Mouse (Mus musculus) heart, adult 11 months (tissue): ENCODE results near the gene Dchs2.
A peak's percentile ranks its signal among the peaks of the same experiment; 100 is the strongest.

Experiments used
- DNase-seq: peaks from one replicate; pipeline ENCODE4 v3.0.0; 2022

Dchs2 gene

DNA sequence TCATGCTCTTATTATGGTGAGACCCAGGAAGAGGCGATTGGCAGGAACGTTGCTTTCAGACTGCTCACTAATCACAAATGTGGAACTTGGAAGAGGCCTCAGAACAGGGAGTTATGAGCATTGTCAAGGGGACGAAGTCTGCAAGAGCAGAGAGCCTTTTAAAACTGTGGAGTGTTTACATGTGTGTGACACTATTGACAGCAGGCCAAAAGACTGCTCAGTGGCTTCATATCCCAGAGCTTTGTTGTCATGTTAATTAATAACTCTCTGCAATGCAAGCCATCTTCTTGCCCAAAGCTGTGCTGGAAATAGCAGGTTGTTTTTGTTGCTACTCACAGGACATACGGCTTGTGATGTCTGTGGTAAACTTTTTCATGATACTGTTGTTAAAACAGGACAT lies 27.9 kb downstream of the Dchs2 start:
- DNase-seq = peak; percentile 93

GRCm38 (mm10) chr3:83156165-83156564 lies 28.4 kb downstream of the Dchs2 start:
- DNase-seq = no peak

GRCm38 (mm10) chr3:83161542-83162231 lies 33.9 kb downstream of the Dchs2 start:
- peak; percentile 89 for DNase-seq

- DNase-seq = no peak
Measured at GRCm38 (mm10) chr3:83163676-83164075, 35.9 kb downstream of the Dchs2 start.

DNA sequence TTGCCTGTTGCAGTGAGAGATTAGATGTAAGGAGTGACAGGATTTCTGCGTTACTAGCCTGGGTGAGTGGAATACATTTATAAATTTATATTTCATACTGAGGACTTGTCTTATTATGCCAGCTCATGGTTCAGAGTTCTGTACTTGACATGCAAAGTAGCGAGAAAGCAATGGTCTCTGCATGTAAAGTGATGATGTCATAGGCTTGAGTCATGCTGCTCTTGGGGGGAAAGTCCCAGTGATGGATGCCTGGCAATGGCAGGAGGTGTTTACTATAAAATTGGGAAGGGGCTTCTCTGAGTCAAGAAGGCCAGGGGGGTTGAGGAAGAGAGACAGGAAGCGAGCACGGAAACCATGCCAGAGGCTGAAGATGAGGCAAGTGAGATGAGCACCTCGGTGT lies 57.8 kb downstream of the Dchs2 start:
- peak; percentile 46 for DNase-seq

DNA sequence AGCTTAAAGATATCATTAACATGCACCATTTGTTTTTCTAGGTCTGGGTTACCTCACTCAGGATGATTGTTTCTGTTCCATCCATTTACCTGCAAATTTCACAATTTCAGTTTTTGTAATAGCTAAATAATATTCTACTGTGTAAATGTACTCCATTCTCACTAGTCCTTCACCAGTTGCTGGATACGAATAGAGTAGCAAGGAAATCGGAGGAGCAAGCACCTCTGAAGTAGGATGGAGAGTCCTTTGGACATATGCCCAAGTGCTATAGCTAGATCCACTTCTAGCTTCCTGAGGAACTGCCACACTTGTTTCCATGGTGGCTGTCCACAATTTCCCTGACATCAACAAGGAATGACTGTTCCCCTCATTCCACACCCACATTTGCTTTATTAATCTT lies 63.5 kb downstream of the Dchs2 start:
- peak; percentile 37 for DNase-seq

DNA sequence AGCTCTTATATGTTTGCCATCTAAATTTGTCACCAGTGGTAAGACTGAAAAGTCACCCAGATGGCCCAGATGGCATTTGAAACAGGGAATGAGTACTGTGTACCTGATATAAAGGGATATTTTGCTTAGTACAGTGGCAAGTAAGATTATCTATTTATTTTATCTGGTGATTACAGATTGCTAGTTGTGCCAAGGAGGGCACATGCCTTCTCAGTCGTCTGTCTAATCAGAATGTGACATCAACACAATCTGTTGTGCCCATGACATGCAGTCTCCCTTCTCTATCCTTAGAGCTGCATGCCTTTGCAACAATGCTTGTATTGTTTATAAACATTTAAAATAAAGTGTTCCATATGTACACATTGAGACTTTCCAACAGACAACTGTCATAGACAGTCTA lies 64.7 kb downstream of the Dchs2 start:
- DNase-seq = no peak

- DNase-seq = no peak
Measured at GRCm38 (mm10) chr3:83194911-83195310, 67.2 kb downstream of the Dchs2 start.

DNA sequence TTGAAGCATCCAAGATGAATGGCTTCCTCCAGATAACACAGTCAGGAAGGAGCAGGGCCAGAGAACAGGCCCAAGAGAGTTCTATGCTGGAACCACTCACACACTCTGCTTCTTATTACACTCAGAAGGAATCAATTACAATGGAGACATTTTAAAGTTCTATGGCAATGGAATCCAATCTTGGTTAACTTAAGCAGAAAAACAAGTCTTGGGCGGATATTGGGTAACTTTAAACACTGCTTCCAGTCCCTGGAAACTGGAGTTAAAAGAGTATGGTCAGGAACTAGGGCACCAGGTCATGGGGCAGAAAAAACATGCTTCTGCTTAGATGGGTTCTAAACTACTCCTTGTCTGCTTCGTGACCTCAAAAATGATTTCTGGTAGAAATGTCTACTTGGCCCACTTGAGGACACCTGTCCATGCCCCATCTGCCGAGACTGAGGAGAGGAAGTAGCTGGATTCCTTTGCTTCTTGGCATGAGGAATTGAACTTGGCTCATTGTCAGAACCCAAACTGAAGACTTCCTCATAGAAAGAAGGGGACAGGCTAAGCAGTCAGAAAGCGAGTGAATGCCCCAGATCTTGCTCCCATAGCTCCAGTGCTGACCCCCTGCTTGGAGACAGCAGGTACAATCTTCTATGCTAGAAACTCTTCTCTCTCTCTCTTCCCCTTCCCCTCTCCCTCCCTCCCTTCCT lies 73.7 kb downstream of the Dchs2 start:
- peak; percentile 84 for DNase-seq

DNA sequence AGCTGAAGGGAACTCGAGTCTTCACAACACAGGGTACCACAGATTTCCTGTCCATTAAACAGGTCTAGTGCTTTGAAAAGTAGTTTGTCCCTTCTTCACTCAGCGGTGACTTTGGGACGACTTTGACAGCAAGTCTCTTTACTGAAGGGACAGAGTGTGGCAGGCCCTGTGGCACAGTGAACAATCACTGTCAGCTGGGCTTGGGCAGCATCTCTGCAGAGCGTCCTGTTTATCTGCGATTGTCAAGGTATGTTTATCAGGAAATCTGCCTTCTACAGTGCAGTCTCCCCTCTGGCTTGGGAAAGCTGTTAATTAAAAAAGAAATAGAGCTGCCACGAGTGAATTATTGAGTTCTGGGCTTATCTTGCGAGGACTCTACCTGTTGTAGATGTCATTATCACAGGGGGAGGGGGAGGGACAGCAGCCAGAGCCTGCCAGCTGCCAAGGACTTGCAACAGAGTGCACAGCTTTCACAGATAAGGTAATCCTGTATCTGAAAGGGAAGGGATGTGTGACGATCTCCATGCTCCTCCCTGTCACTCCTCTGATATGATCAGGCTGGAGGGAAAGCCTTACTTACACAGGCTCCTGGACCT lies 77.4 kb downstream of the Dchs2 start:
- DNase-seq = peak; percentile 70

GRCm38 (mm10) chr3:83209646-83210045 lies 81.9 kb downstream of the Dchs2 start:
- peak; percentile 95 for DNase-seq

- peak; percentile 97 for DNase-seq
Measured at GRCm38 (mm10) chr3:83210210-83210609, 82.5 kb downstream of the Dchs2 start.

- DNase-seq = peak; percentile 89
Measured at GRCm38 (mm10) chr3:83211939-83212338, 84.2 kb downstream of the Dchs2 start.

GRCm38 (mm10) chr3:83212578-83212977 lies 84.8 kb downstream of the Dchs2 start:
- no peak for DNase-seq

DNA sequence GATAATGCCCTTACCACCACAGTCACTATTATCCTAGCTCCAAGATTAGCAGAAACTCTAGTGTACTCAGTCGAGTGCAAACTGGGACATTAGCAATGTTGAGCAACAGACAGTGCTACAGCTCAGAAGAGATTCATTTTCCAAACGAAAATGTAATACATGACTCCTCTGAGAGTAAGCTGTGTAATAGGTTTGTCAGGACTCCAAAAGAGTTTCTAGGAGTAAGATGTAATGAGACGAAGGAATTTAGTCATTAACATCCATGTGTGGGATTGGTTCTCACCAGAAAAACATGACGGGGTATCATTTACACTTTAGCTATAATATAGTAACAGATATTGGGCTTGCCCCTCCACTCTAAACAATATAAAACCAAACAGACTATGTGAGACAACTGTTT lies 90.3 kb downstream of the Dchs2 start:
- DNase-seq = no peak

DNA sequence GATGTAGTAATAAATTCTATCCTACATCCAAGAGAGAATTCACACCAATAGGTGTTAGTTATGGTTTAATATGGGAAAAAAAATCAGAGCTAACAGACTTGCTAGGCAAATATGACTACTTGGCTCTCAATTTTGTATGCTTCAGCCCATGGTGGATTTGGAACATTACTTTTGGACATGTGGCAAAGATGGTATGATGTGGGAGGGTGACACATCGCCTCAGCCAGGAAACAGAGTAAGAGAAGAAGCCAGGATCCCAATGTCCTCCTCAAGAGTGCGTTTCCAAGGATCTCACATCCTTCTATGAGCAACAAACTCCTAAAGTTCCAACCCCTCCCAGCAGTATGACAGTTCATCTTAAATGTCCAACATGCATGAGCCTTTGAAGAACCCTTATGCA lies 92.4 kb downstream of the Dchs2 start:
- DNase-seq = peak; percentile 18

DNA sequence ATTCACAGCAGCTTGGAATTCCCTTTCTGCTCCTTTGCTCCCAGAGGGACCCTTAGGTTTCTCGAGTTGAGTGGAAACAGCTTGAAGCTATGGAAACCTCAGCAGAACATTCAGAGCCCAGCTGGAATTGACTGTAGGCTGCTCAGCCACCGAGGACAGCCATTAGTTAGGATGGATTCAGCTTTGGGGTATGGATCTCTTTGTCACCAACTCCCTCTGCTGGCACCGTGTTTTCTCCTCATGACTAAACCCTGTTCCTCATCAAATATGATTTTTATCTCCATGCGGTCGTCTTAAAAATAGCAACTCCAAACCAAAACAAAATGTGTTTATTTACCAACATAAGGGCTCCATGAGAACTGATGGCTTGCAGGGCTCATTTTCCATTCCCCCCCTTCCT lies 94.4 kb downstream of the Dchs2 start:
- DNase-seq = peak; percentile 72

DNA sequence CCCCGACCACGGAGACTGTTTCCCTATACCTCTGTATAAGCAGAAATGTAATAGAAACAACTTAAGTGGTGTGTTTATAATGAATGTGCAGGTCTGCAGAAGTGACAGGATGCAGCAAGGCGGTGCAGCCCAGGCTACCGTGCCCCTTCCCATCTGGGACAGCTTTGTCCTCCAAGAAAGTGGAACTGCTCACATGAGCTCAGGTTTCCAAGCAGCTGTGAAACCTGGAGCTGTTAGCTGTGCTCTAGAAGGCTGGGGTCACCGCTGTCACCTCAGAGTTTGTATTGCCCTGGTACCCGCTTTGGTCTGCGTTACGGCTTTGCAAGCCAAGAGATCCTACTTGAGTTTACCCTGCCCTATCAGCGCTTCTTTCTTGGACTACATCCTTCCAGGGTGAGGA lies 100.6 kb downstream of the Dchs2 start:
- DNase-seq = peak; percentile 51

GRCm38 (mm10) chr3:83230326-83230725 lies 102.6 kb downstream of the Dchs2 start:
- peak; percentile 75 for DNase-seq

GRCm38 (mm10) chr3:83234457-83234856 lies 106.7 kb downstream of the Dchs2 start:
- DNase-seq = peak; percentile 81

DNA sequence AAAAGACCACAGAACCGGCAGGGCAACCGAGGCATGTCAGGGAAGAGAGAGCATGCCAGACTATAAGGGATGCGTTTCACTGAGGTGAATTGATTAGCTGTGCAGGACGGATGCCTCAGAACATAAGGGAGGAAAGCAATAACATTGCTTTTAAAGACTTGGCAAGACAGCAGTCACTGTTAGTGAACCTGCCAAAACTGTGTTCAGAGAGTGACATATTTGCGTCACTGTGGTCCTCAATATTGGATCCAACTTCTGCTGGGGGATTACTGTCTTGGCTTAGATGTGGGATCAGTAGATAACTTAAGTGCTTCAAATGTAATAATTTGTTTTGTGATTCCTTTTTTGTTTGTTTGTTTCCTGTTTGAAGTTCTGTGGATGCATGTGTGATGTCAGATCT lies 107.3 kb downstream of the Dchs2 start:
- DNase-seq = peak; percentile 73

DNA sequence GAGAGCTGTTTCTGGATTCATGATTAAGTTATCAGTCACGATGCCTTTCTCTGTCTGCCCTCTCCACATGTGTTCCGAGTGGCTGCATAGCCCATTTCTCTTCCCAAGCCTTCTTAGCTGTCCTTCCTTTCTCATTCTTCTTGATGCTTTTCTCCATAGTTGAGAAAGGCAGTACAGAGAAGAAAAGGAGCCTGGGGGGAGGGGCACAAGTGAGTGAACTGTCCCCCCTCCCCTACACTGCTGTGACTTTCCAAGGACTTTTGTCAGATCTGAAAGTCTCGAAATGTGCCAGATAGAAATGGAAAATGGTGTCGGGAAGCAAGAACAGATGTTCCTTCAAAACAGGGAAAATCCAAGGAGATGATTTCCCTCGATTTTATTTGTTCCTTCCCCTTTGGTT lies 118.8 kb downstream of the Dchs2 start:
- peak; percentile 87 for DNase-seq

DNA sequence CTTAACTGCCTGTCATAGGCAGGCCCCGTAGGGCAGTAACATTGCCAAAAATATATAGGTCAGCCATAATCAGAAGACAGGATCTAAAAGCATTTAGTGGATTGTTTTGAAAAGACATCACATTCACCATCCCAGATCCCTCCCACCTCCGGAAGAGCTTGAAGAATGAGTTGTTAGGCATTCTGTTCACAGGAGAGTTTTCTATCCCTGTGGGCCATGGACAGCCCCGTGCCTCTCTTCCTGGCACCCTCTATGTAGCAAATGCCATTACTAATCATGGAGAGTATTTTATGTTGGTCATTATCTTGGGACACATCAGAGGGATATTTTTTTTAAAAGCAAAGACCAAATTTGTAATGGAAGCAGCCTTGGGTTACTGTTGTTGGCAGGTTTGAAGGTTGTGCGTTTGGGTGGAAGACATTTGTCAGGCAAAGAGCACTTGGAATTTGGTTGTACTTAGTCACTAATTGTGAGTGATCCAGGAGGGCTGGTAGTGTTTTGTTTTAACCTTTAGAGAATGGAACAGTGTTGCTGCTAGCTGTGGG lies 122.3 kb downstream of the Dchs2 start:
- peak; percentile 45 for DNase-seq

DNA sequence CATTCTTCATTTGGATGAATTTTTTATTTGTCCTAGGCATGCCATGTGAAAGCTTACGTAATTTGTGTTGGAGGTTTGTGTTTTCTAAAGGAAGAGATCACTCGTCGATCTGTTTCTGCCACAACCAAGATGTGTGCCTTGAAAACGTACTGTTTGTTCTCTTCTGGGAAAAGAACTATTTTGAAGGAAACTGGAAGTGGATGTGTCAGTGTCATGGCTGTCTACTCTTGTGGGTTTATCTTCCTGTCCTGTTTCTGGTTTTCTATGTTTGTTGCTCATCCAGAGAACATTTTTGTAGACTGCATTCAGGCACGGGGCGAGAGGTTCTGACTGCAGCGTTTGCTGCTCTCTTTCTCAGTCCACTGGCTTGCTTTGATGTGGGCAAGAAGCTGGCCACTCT lies 124.2 kb downstream of the Dchs2 start:
- peak; percentile 78 for DNase-seq
